Mouse (Mus musculus) granulocyte monocyte progenitor cell, adult 5-6 weeks (primary cell): ENCODE measurements around the gene Amh. TPM values are rescaled to one million over a fixed set of nuclear protein-coding genes. Genes with fewer than 3 reads are reported as not detected.
"Not testable (repeated sequence)": the region's sequence is repeated elsewhere in the genome, so short reads cannot be mapped to it uniquely, and the experiment has no call there.

ENCODE experiments used
- ATAC-seq: replicated peaks from 2 replicates; pipeline ENCODE4 v1.8.0; 2016; ENCODE audit warnings: mild to moderate bottlenecking, moderate TSS enrichment, inconsistent platforms; ENCODE audit not compliant: poor library complexity, severe bottlenecking
- total RNA-seq, 2 experiments: library from RNA; stranded (forward) in 1 of 2; stranded (reverse) in 1 of 2; fragments of 200-712, 200-1000 nt in 1 of 2; fragments of >200 nt in 1 of 2; fragmentation: Nextera tagmentation in 1 of 2; gene quantifications; 2 replicates each; pipeline ENCODE4 v1.2.3; 2014 to 2017

Gene Amh
- total RNA-seq, 2 experiments from 2014 or later: 0.15 TPM; not detected in 1

GRCm38 (mm10) chr10:80805925-80806324 is 882 bp downstream of the Amh start:
- peak; percentile 58 for ATAC-seq

GRCm38 (mm10) chr10:80806341-80807056 is 1.5 kb downstream of the Amh start:
- ATAC-seq: peak; percentile 12; the same call in 1 of the 2 replicates

- peak; percentile 52 for ATAC-seq
Measured at GRCm38 (mm10) chr10:80807057-80807627, 2.1 kb downstream of the Amh start.

- ATAC-seq: no peak
Measured at GRCm38 (mm10) chr10:80808099-80808984, 3.3 kb downstream of the Amh start.

- no peak for ATAC-seq
Measured at GRCm38 (mm10) chr10:80808985-80809632, 4.1 kb downstream of the Amh start.

GRCm38 (mm10) chr10:80810084-80810483 is 5.0 kb downstream of the Amh start:
- ATAC-seq: no peak

- ATAC-seq: no peak
Measured at GRCm38 (mm10) chr10:80812391-80813041, 7.5 kb downstream of the Amh start.

- no peak for ATAC-seq
Measured at GRCm38 (mm10) chr10:80813366-80813765, 8.3 kb downstream of the Amh start, which contains the start of gene Jsrp1. Gene Jsrp1 (minus strand): TSS chr10:80813498.

- ATAC-seq: no peak
Measured at GRCm38 (mm10) chr10:80814800-80815199, 9.8 kb downstream of the Amh start.

GRCm38 (mm10) chr10:80816303-80816702 is 11.3 kb downstream of the Amh start:
- peak; percentile 82 for ATAC-seq

GRCm38 (mm10) chr10:80817164-80817563 is 12.1 kb downstream of the Amh start:
- no peak for ATAC-seq

- ATAC-seq: not testable (repeated sequence)
Measured at GRCm38 (mm10) chr10:80817955-80818354, 12.9 kb downstream of the Amh start.

- ATAC-seq: no peak
Measured at GRCm38 (mm10) chr10:80818599-80819281, 13.7 kb downstream of the Amh start.

- ATAC-seq: no peak
Measured at GRCm38 (mm10) chr10:80819406-80819805, 14.4 kb downstream of the Amh start.

GRCm38 (mm10) chr10:80821991-80822390 is 16.9 kb downstream of the Amh start:
- ATAC-seq: no peak

GRCm38 (mm10) chr10:80822528-80822927 is 17.5 kb downstream of the Amh start:
- ATAC-seq: no peak

- no peak for ATAC-seq
Measured at GRCm38 (mm10) chr10:80823316-80823715, 18.3 kb downstream of the Amh start.

GRCm38 (mm10) chr10:80823847-80824643 is 19.0 kb downstream of the Amh start:
- 0 out of 2 replicates have a peak, but pooled peaks have one; percentile 1 for ATAC-seq
